Mouse (Mus musculus) erythroblast, embryonic 14.5 days (primary cell): ENCODE data around the gene Lgmn.

Source experiments
- GATA1 ChIP-seq: IDR thresholded peaks from 2 replicates; pipeline ENCODE4 v1.6.1; 2012; ENCODE audit warnings: low read length, inconsistent platforms, mixed read lengths
- TAL1 ChIP-seq: IDR thresholded peaks from 3 replicates; pipeline ENCODE4 v1.6.1; 2012; ENCODE audit warnings: low read length, inconsistent platforms, mixed read lengths

DNA sequence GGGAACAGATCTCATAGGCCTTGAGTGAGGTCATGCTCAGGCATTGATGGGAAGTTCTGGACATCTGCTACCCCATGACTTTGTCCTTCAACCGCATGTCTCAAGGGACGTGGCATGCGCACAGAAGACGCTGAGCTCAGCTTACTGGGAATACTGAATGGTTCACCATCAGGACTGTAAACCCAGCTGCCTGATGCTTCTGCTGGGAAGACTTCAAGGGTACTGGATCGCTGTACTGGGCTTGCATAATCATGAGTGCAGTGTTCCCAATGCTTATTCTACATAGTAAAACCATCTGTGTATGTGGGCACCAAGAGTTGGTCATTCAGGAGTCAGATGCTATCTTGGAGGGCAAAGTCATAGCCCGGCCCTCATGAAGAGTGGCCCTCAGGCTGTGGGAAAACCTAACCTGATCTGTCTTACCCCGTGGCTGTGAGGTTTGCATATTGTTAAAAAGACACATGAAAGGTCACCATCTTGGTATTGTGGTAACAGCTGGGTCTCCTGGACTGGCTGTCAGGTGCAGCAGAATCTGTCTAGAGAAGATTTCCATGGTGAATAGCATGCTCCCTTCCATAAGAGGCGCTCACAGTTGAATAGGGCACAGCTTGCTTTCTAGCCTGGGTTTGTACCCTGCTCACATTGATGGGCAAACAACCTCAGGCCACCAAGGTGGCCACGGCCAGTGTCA lies 73.3 kb downstream of the Lgmn start:
- TF ChIP-seq TAL1: no peak
- no peak for TF ChIP-seq GATA1
